Mouse (Mus musculus) layer of hippocampus, postnatal 25 days (tissue): ENCODE data around the gene Pim3. TPM values are rescaled to one million over a fixed set of nuclear protein-coding genes. Genes with fewer than 3 reads are reported as not detected.

Experiments
- DNase-seq, 2 experiments: peaks; one replicate each; pipeline ENCODE4 v3.0.0; 2022; ENCODE audit warnings: mixed read lengths in 2 of 2, low spot score in 1 of 2; ENCODE audit errors: extremely low spot score in 1 of 2
- total RNA-seq, 2 experiments: library from RNA; stranded (reverse); gene quantifications; 2 replicates each; pipeline ENCODE4 v1.2.3; 2021

The Pim3 gene
- total RNA-seq, 2 experiments from 2014 or later, result 30.3 to 38.9 TPM

DNA sequence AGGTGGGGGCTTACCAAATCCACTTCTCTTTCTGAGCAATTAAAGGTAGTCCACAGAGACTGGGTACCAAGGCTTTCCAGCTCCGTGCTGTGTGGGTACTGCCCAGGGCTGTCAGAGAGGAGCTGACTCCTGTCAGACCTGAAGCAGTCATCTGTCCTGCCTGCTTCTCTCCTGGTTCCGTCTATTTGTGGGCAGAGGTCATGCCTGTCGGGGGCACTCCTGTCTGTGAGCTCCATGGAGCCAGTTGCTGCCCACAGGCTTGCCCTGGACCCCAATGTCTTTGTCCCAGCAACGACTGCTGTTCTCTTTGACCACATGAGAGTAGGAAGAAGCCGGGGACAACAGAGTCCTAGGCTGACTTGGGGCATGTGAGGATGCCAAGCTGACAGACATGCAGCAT, 5.4 kb upstream of the Pim3 start:
- no peak for DNase-seq

DNA sequence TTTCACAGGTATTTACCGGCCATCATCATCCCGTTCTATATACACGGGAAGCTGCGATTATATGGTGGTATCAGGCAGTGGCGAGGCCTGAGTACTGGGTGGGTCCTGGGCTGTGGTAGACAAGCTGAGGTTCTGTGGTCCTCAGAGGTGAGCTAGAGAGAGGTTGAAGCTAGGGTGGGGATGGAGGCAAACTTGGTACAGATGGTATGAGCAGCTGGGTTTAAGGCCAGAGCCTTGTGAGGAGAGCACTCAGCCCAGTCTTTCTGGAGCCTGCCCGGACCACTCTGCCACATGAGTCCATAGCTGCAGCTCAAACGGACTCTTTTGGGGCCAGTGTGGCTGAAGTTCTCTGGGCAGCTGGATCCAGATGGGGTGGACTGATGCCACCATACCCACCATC, 4.6 kb upstream of the Pim3 start:
- DNase-seq, result no peak

DNA sequence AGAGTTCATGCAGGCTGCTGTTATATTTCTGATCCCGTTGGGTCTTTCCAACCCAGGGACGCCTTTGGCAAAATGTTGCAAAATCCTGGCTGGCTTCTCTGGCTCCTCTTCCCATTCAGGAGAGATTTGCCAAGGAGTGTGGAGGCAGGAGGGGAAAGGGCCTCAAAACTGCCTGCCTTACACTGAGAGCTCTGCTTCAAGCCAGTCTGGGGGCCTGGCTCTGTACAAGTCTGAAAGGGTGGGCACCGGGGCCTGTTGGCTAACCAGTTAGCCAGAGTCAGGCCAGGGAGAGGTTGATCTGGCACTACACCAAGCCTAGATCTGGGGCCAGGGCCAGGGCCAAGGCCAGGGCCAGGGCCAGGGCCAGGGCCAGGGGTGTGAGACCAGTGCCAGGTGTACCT, 3.8 kb upstream of the Pim3 start:
- no peak for DNase-seq

DNA sequence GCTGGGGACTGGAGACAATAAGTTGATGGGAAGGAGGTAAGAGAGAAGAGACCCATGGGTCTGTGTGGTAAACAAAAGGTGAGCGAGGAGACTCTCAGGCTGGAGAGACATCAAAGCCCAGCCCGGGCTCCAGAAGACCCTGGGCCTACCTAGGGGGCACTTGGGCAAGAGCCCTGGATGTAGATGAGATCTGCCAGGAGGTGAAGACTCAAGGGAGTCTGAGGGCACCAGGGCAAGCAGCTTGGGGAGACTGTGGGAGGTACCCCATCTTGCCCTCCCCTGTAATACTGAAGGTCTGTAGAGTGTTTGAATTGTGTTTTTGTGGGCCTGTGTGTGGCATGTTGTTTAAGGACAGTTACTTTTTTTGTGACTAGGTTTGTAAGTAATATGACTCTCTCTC, 3.3 kb upstream of the Pim3 start:
- DNase-seq, result no peak

DNA sequence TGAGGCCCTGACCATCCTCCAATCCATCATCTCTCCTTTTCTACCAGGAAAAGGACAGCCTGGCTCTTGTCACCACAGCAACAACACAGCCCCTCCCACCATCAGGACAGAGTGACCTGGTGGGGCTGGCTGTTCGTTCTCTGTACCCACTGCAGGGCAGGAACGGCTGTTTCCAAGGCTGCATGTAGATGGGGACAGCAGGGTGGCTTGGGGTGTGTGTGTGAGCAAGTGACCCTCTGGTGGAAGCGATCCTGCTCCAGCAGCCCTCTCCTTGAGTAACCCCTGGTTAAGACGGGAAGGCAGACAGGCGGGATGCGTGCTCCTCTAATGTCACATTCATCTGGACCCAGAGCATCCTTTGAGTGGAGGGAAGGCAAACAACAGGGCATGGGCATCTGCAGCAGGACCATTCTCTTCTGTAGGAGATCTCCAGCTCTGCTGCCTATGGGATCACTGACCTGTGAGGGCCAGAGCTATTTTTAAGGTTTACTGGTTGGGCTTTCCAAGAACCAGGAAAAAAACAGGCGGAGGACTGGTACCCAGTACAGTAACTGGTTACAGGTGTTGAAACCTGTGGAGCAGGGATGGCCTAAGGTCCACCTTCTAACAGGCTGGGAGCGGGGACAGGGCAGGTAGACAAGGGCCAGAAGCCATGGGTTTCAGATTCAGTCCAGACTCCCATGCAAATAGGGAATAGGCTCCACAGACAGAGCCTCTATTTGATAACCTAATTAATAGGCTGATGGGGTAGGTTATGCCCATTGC, 2.6 kb upstream of the Pim3 start:
- DNase-seq, result no peak

DNA sequence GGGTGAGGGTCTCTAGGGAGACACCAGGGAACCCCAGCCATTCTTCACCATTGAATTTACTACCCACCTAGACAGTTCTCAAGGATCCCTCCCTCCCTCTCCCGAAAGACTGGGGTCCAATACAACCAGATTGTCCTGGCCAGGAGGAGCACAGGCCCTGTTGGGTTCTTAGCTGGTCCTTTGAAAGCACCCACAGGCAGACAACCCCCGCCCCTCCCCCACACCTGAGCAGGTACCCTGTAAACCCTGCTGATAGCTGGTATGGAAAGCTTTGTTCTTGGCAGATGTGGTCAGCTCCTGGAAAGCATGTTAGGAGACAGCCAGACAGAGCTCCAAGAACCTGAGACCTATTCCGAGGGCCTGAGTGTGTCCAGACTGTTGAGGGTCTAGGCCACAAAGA, 1.2 kb upstream of the Pim3 start:
- DNase-seq, result no peak

DNA sequence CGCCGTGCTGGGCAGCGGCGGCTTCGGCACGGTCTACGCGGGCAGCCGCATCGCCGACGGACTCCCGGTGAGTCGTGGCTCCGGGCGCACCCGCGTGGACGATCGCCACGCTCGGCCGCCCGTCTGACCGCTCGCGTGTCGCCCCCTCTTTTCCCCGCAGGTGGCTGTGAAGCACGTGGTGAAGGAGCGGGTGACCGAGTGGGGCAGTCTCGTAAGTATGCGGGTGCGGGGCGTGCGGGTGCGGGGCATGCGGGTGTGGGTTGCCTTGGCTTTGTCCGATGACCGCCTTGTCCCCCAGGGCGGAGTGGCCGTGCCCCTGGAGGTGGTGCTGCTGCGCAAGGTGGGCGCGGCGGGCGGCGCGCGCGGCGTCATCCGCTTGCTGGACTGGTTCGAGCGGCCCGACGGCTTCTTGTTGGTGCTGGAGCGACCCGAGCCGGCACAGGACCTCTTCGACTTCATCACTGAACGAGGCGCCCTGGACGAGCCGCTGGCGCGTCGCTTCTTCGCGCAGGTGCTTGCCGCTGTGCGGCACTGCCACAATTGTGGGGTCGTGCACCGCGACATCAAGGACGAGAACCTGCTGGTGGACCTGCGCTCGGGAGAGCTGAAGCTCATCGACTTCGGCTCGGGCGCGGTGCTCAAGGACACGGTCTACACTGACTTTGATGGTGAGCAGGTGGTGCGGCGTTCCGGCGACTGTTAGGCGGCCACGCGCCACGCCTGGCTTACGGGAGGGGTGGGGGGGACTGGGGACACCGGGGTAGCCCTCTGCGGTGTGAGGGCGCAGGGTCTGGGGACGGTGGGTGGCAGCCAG, 1.1 kb downstream of the Pim3 start:
- peak; percentile 40 to 61 for DNase-seq

DNA sequence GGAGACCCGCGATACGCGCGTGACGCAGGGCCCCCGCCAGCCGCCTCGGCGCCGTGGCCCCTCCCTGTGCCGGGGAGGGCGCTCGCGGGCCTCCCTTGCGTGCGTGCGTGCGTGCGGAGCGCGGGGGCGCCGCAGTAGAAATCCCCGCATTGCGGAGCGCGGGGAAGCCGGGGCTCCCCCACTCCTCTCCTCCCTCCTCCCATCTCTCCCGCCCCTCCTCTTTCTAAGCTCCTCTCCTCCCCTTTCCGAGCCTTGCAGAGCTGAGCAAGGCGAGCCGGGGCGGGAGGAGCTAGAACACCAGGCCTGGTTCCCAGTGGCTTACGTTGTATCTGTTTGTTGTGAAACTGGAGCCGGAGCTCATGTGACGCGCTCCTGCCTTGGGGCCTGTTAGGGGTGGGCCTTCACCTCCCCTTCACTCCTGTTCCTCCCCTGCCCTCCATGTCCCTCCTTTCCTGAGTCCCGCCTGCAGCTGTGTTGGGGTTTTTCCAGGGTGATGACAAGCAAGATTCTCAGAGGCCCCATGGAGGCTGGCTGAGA, 1.8 kb downstream of the Pim3 start:
- DNase-seq, result peak; percentile 68 to 85

DNA sequence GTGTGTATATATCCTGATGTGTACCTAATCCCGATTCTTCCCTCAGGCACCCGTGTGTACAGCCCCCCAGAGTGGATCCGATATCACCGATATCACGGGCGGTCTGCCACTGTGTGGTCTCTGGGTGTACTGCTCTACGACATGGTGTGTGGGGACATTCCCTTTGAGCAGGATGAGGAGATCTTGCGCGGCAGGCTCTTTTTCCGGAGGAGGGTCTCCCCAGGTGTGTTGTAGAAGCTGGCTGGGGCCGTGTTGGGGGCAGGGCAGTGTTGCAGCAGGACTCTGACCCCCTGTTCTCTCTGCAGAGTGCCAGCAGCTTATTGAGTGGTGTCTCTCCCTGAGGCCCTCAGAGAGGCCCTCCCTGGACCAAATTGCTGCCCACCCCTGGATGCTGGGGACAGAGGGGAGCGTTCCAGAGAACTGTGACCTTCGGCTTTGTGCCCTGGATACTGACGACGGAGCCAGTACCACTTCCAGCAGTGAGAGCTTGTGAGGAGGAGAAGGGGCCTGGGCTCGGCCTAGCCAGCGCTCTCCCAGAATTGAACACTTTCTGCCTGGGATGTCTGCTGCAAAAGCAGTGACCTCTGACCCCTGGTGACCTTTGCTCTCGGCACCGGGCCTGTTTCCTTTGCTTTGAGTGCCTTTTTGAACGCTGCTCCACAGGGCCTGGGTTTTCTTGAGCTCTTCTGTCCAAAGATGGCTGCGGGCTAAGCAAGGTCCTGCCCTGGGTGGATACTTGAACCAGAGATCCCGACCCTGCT, 2.5 kb downstream of the Pim3 start:
- peak in 1 of 2 experiments; percentile 29 for DNase-seq

DNA sequence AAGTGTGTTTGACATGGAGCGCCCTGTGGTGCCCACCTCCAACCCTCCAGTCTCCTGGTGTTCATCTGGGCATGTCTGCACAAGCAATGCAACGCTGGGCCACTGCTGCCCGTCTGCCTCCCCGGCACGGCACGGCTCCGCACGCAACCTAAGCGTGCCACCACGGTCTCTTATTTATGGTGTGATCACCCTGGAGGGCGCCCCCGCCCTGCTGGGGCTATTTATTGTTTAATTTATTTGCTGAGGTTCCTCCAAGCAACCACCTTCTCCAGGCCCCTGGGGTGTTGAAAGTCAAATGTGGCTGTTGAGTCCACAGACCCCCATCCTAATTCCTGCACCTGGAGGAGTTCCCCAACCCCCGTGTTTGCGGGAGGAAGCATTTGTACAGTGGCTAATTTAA, 3.1 kb downstream of the Pim3 start:
- DNase-seq, result no peak

DNA sequence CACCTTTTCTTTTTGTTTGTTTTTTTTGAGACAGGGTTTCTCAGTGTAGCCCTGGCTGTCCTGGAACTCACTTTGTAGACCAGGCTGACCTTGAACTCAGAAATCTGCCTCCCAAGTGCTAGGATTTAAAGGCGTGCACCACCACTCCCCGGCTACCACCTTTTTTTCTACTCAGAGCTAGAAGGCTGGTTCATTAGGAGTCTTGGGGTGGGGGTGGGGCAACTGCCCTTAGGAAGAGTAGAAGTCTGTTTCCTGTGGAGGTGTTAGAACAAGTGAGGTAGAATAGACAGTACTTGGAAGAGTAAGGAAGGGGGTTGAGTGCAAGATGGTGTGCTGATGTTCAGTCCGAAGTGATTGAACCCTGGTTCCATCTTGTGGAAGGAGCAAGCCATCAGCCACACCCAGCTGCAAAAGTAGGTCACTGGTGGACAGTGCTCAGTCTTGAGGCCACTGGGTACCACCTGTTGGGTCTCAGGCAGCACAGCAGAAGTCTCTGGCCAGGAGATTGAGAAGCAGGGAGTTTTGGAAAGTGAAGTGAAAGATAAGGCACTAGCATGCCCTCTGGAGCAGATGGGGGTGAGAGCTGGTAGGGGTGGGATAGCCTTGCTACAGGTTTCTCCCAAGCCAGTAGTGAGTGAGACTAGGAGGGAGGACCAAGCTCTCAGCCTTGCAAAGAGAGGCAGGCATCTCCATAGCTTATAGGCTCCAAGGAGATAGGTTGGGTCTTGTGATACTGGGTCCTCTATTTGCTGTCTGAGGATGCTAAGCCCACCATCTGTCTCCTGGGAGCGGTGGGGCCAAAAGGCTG, 4.1 kb downstream of the Pim3 start:
- DNase-seq, result no peak

DNA sequence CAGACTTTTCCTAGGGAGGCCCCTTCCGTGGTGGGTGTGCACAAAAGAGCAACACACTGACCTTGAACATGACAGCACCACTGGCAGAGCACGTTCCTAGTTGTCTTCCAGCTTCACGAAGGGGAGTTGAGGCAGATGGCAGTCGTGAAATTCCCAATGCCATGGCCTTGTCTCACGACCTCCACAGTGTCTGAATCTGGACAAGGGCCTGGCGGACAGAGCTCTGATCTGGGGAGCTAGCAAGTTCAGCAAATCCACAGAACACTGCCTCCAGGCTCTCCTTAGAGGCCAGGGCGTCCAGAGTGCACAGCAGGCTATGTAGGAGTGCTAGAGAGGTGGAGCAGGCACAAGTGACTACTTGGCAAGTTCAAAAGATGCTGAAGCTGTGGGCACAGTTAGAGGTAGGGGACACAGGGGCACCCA, 5.0 kb downstream of the Pim3 start:
- no peak for DNase-seq

DNA sequence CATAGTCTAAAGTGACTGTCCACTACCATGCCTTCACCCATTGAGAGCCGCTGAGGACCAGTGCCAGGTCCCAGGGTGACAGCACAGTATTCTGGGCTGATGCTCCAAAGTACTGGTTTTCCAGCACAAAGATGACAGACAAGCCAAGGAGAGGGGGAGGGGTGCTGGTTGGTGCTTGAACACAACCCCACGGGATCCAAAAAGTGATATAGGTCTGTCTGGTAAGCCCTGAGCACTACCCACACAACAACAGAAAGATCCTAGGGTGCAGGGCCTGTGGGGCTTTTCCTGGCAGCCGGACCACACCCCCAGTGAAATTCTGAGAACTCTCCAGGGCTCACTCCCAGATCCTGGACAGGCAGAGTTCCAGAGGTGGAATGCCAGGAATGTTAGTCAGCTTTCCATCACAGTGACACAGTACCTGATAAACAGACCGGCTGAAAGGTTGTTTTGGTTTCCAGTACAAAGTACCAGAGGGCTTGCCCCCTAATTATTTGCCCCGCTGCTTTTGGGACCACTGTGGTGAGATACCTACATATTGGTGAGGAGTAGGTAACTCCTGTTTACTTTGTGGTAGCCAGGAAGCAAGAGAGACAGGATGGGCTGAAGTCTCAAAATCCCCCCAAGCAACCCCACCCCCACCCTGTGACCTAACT, 5.5 kb downstream of the Pim3 start:
- no peak for DNase-seq

DNA sequence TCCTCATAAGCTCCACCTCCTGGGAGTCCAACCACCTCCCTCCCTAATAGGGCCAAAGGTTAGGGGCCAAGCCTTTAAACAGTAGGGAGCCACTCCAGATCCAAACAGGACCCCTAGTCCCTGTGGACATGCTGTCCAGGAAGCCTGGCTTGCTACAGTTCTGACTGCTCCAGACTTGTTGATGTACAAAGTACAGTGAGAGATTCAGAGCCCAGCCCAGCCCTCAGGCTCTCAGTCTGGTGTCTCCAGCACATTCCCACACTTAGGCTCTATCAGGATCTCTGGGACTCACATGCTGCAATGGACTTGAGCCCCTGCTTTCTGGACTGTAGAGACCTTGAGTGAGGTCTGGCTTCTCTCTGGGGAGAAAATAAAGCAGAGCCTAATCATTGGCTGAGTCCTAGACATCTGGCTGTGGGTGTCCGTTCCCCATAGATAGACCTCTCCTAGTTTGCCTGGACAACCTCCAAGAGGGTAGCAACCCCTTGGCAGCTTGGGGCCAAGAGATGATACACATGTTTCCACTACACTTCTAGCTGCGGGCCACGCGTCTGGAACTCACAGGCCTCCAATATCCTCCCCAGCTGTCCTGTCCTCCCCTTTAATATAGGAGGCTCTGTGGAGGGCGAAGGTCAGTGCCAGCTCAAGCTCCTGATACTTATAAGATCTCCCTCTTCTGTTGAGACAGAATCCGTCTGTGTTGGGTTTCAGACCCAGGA, 6.2 kb downstream of the Pim3 start:
- no peak for DNase-seq

DNA sequence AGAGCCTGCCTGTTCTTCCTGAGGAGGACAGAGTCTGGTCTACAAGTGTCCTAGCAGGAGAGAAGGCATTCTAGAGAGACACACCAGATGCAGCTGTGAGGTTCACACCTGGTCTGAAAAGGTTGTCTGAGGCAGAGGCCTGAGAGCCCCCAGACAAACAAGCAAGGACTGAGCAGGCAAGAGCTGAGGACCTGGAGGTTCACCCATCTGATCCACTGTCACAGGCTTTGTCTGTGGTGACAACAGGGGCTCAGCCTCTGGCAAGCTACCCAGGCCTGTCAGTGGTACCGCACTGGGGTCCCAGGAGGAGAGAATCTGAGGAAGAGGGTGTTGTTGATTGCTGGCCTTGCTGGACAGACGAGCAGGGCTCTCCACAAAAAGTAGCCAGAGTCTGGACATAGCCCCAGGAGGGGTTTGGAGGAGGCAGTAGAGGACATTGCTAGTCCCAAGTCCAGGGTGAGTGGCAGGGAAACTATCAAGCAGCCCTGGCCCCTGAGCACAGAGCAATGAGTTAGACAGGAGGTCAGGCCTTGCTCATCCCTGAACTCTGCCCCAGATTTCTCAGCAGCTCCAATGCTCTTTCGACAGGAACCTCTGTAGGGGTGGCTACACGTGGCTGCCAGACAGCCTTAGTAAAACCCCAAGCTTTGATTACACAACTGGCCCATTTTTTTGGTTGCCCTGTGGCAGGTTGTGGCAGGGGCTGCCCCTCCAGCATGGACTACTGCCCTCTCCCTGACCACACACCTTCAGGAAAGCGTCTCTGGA, 8.6 kb downstream of the Pim3 start:
- no peak for DNase-seq

DNA sequence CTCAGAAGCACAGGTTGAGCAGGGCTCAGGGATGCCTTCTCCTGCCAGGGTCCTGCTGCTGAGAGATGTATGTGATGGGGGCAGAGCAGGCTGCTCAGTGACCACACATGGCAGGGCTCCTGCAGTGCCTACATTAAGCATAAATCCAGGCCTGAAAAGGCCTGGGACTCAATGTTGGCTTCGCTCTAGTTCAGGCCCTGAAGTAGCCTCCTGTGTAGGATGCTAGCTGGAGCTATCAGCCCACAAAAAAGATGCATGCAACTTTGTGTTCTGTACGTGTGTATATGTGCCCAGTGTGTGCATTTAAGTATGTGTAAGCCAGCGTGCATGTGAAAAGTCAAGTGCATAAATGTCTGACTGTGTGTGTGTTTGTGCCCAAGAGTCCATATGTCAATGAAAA, 12.1 kb downstream of the Pim3 start:
- no peak for DNase-seq

DNA sequence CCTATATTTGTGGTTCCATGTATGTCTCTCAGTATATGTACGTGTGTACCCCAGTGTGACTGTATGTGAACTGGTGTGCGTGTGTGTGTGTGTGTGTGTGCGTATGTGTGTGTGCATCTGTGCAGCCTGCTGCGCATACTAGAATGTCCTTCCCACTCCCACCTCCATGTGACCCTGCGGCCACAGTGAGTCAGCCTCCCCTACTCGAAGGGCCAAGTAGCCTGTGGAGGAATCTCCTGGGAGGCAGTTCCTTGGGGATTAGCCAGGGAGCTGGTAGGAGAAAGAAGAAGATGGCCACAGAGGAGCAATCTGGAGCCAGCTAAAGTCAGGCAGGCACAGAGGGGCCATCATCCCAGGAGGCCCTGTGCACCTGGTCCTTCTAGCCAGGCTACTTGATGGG, 12.5 kb downstream of the Pim3 start:
- DNase-seq, result no peak

DNA sequence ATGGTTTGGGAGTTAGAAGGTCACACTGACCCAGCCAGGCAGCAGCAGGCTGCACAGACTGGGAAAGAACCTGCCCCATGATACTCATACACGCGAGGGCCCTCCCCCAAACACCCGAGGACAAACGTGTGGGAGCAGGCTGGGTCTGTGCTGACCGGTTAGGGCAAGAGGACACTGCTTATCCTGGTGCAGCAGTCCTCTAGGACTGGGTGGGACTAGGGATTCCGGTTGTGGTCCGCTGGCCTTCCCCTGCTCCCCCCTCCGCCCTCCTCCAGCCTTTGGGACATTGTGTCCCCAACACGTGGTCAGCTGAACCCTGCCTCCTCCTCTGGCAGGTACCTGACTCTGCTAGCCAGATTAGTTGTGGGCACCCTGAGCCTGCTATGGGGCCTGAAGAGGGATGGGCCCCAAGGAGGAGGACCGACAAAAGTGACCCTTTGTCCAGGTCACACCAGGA, 13.7 kb downstream of the Pim3 start:
- no peak for DNase-seq
